13 mouse cellular contexts compared by ENCODE assay signal in the genomic region with DNA sequence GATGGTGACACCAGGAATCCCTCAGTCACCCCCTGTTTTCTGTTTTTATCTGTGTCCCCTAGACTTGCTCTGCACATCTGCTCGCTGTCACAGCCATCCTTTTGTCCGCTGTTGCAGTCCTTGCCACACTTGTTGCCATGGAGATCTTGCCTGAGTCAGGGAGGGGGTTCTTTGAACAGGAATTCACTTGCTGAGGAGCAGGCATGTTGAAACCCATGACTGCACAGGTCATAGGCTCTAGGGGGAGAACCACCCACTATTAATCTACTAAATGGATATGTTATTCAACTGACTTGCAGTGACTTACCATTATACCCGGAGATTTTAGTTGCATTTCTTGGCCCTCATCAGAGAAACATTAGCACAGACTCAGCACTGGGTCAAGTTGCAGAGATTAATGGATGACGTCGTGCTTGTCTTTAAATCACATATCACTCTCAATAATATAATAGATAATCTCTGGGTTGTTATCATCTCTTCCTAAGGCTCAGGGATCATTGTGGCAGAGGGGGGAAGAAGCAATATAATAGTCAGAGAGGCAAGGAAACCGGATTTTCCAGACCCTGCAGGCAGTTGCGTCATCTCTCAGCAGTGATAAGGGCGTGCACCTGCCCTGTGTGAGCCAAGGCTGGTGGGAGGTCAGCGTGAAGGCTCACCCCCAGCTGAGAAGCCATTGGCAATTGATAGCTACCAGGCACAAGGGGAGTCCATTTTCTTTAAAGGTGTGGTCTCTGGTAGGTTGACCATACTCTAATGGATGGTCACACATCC.
DNase-seq lines count a peak whose midpoint lies in the region; ATAC-seq and TF ChIP-seq lines count a peak whose summit lies in the region.
"Had no signal": no experiment of that assay in that cellular context is flagged by ENCODE, and none has a peak within 500 bp of the region (broad histone marks: within the 10 kb centered on the region; RNA-seq: fewer than 3 reads in every experiment).

No protein-coding gene starts in this region.

- no peaks in the 10 kb centered on the region for H3K36me3 ChIP-seq in neural tube, embryonic 11.5 days (ENCODE audit: control insufficient read depth, insufficient read depth, low read length)
- no peaks in the 10 kb centered on the region for H3K36me3 ChIP-seq in hindbrain, embryonic 10.5 days
- H3K36me3 ChIP-seq in stomach, postnatal 0 days (ENCODE audit: control insufficient read depth, insufficient read depth, low read length): no peaks in the 10 kb centered on the region
- H3K36me3 ChIP-seq: G1E; limb, embryonic 12.5 days had no signal

- no peak overlapping the region for H3K27ac ChIP-seq in neural tube, embryonic 11.5 days (ENCODE audit: low read depth, low read length)
- H3K27ac ChIP-seq in hindbrain, embryonic 10.5 days: peak overlapping the region; percentile 79
- no peak overlapping the region; the same call in 1 of the 2 replicates for H3K27ac ChIP-seq in stomach, postnatal 0 days (replicated peaks)
- H3K27ac ChIP-seq: limb, embryonic 12.5 days had no signal

- no peak overlapping the region for H3K9ac ChIP-seq in neural tube, embryonic 11.5 days (ENCODE audit: low read length)
- H3K9ac ChIP-seq in stomach, postnatal 0 days (ENCODE audit: low read length): no peak overlapping the region
- H3K9ac ChIP-seq: limb, embryonic 12.5 days had no signal

- H3K4me2 ChIP-seq in neural tube, embryonic 11.5 days (ENCODE audit: low read depth): no peak overlapping the region
- no peak overlapping the region for H3K4me2 ChIP-seq in stomach, postnatal 0 days (replicated peaks; ENCODE audit: low read depth)
- H3K4me2 ChIP-seq: heart, embryonic 11.5 days; limb, embryonic 12.5 days had no signal

- H3K4me1 ChIP-seq in neural tube, embryonic 11.5 days (ENCODE audit: control insufficient read depth, insufficient read depth, low read length): peaks cover 8% of the 10 kb centered on the region; the same call in 1 of the 2 replicates
- peaks cover 18% of the 10 kb centered on the region for H3K4me1 ChIP-seq in hindbrain, embryonic 10.5 days (replicated peaks)
- no peaks in the 10 kb centered on the region; the same call in 1 of the 2 replicates for H3K4me1 ChIP-seq in stomach, postnatal 0 days (replicated peaks; ENCODE audit: control insufficient read depth, insufficient read depth)

- TF ChIP-seq CTCF in stomach, postnatal 0 days (IDR thresholded peaks at IDR 0.05; ENCODE audit: low read depth): no peak

- TF ChIP-seq EP300 in stomach, postnatal 0 days (optimal IDR thresholded peaks at IDR 0.05): no peak

- H3K4me3 ChIP-seq in neural tube, embryonic 11.5 days (ENCODE audit: low read depth, low read length): no peak overlapping the region
- no peak overlapping the region for H3K4me3 ChIP-seq in hindbrain, embryonic 10.5 days
- no peak overlapping the region for H3K4me3 ChIP-seq in stomach, postnatal 0 days (ENCODE audit: low read depth, low read length)
- H3K4me3 ChIP-seq: limb, embryonic 12.5 days had no signal

- no peaks in the 10 kb centered on the region for H3K27me3 ChIP-seq in neural tube, embryonic 11.5 days (ENCODE audit: control insufficient read depth, insufficient read depth, low read length)
- no peaks in the 10 kb centered on the region for H3K27me3 ChIP-seq in hindbrain, embryonic 10.5 days (ENCODE audit: insufficient read depth, poor library complexity, severe bottlenecking)
- H3K27me3 ChIP-seq in stomach, postnatal 0 days (ENCODE audit: control insufficient read depth, insufficient read depth, low read length): no peaks in the 10 kb centered on the region
- H3K27me3 ChIP-seq: limb, embryonic 12.5 days had no signal

- 60% methylated on average over 9 of the region's 9 CpGs for WGBS in neural tube, embryonic 11.5 days
- WGBS in hindbrain, embryonic 10.5 days: 53% methylated on average over 9 of the region's 9 CpGs
- WGBS in stomach, postnatal 0 days: 42% methylated on average over 9 of the region's 9 CpGs

- H3K9me3 ChIP-seq in neural tube, embryonic 11.5 days (ENCODE audit: control insufficient read depth, low read length): no peaks in the 10 kb centered on the region
- no peaks in the 10 kb centered on the region for H3K9me3 ChIP-seq in hindbrain, embryonic 10.5 days
- H3K9me3 ChIP-seq in stomach, postnatal 0 days (ENCODE audit: control insufficient read depth, low read length): no peaks in the 10 kb centered on the region
- H3K9me3 ChIP-seq: limb, embryonic 12.5 days had no signal

- peak; percentile 31 for DNase-seq in neural tube, embryonic 11.5 days (ENCODE audit: low spot score)
- no peak for DNase-seq in neural tube, embryonic 10.5 days (ENCODE audit: extremely low spot score, low spot score)
- peak; percentile 57 for DNase-seq in hindbrain, embryonic 10.5 days (ENCODE audit: low spot score)
- peak; percentile 56 for DNase-seq in mesoderm, embryonic 11.5 days (ENCODE audit: low read depth, low spot score)
- DNase-seq in stomach, postnatal 0 days (ENCODE audit: low spot score): peak; percentile 65
- no peak for DNase-seq in Muller cell, postnatal 12 days (ENCODE audit: inconsistent ontology term)
- no peak for DNase-seq in layer of hippocampus, postnatal 36 days
- DNase-seq: cerebellum, adult 8-10 months; kidney, postnatal 14 days; right cerebral cortex, postnatal 4 days had no signal

- ATAC-seq in neural tube, embryonic 11.5 days (ENCODE audit: insufficient read depth, low FRiP score, low TSS enrichment): 0 out of 2 replicates have a peak, but pooled peaks have one; percentile 38
- peak; percentile 82 for ATAC-seq in stomach, postnatal 0 days (ENCODE audit: low FRiP score, low TSS enrichment)

Comparison
In these comparisons a context has a peak if more than half of its experiments do, and no peak if none do; other contexts are left out.
1. DNase-seq: peak in neural tube, embryonic 11.5 days (single experiment), hindbrain, embryonic 10.5 days (single experiment), mesoderm, embryonic 11.5 days (single experiment) and stomach, postnatal 0 days (single experiment); none in neural tube, embryonic 10.5 days (single experiment), Muller cell, postnatal 12 days (single experiment) and layer of hippocampus, postnatal 36 days (0 of 2).